In the genomic region with DNA sequence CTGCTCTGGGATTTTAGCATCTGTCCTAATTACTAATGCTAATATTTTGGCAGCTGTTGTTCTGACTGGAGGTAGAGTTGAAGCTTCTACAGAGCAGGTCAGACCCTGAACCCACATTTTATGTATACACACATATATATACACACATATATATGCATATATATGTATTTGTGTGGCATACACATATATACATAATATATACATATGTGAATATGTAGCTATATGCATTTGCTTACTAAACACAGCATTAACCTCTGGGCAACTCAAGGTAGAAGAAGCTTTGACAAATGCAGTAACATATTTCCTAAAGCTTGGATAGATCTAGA, we compare ENCODE assay signal across 22 mouse cellular contexts. TPM values are rescaled to one million over a fixed set of nuclear protein-coding genes. Genes with fewer than 3 reads are reported as not detected.
A peak's percentile ranks its signal among the peaks of the same experiment; 100 is the strongest.
DNase-seq lines count a peak whose midpoint lies in the region; ATAC-seq and TF ChIP-seq lines count a peak whose summit lies in the region.
"Had no signal": no experiment of that assay in that cellular context is flagged by ENCODE, and none has a peak within 500 bp of the region (broad histone marks: within the 10 kb centered on the region; RNA-seq: fewer than 3 reads in every experiment).

No protein-coding gene starts in this region.

- no peak overlapping the region for H3K4me3 ChIP-seq in forebrain, embryonic 11.5 days (ENCODE audit: low read depth, low read length)
- H3K4me3 ChIP-seq in forebrain, embryonic 10.5 days = no peak overlapping the region
- H3K4me3 ChIP-seq in forebrain, embryonic 16.5 days (replicated peaks; ENCODE audit: low read length) = no peak overlapping the region
- H3K4me3 ChIP-seq in hindbrain, postnatal 0 days (ENCODE audit: low read length) = no peak overlapping the region
- no peak overlapping the region for H3K4me3 ChIP-seq in neural tube, embryonic 15.5 days (replicated peaks)
- H3K4me3 ChIP-seq: embryonic facial prominence, embryonic 12.5 days; erythroblast, embryonic 14.5 days; layer of hippocampus, adult 2 months; lung, embryonic 15.5 days; midbrain, embryonic 12.5 days had no signal

- H3K4me1 ChIP-seq in forebrain, embryonic 11.5 days (replicated peaks; ENCODE audit: control insufficient read depth, insufficient read depth, low read length) = no peaks in the 10 kb centered on the region
- peaks cover 6% of the 10 kb centered on the region for H3K4me1 ChIP-seq in forebrain, embryonic 10.5 days
- peaks cover 5% of the 10 kb centered on the region; the same call in 1 of the 2 replicates for H3K4me1 ChIP-seq in forebrain, embryonic 16.5 days (replicated peaks; ENCODE audit: control insufficient read depth, insufficient read depth, low read length)
- no peaks in the 10 kb centered on the region for H3K4me1 ChIP-seq in hindbrain, postnatal 0 days (ENCODE audit: insufficient read depth, low read length)
- H3K4me1 ChIP-seq in neural tube, embryonic 15.5 days = peaks cover 6% of the 10 kb centered on the region
- H3K4me1 ChIP-seq: embryonic facial prominence, embryonic 12.5 days; lung, embryonic 15.5 days; midbrain, embryonic 12.5 days had no signal

- TF ChIP-seq CTCF in hindbrain, postnatal 0 days (IDR thresholded peaks at IDR 0.05; ENCODE audit: low read depth) = no peak

- no peaks in the 10 kb centered on the region for H3K36me3 ChIP-seq in forebrain, embryonic 11.5 days (ENCODE audit: control insufficient read depth, insufficient read depth, low read length)
- H3K36me3 ChIP-seq in forebrain, embryonic 10.5 days (replicated peaks) = no peaks in the 10 kb centered on the region
- H3K36me3 ChIP-seq in forebrain, embryonic 16.5 days (ENCODE audit: control insufficient read depth, insufficient read depth) = no peaks in the 10 kb centered on the region
- no peaks in the 10 kb centered on the region for H3K36me3 ChIP-seq in hindbrain, postnatal 0 days (ENCODE audit: insufficient read depth, low read length)
- no peaks in the 10 kb centered on the region for H3K36me3 ChIP-seq in neural tube, embryonic 15.5 days
- H3K36me3 ChIP-seq: embryonic facial prominence, embryonic 12.5 days; lung, embryonic 15.5 days; midbrain, embryonic 12.5 days had no signal

- no peak for DNase-seq in forebrain, embryonic 11.5 days (ENCODE audit: low spot score)
- DNase-seq in forebrain, embryonic 10.5 days (ENCODE audit: extremely low spot score, low spot score) = no peak
- no peak for DNase-seq in hindbrain, postnatal 0 days (ENCODE audit: low spot score)
- no peak for DNase-seq in c-Kit-positive CD71-positive TER-119-positive erythroid progenitor cells, embryonic 14.5 days (ENCODE audit: low spot score)
- DNase-seq: adrenal gland, postnatal 14 days; cerebellum, adult 11 months; gastrocnemius, postnatal 36 days; kidney, adult 2 months; kidney, postnatal 10 days; lung, postnatal 4 days had no signal

- H3K9me3 ChIP-seq in forebrain, embryonic 11.5 days (ENCODE audit: control insufficient read depth, low read length) = no peaks in the 10 kb centered on the region
- no peaks in the 10 kb centered on the region for H3K9me3 ChIP-seq in forebrain, embryonic 10.5 days
- H3K9me3 ChIP-seq in forebrain, embryonic 16.5 days (ENCODE audit: control insufficient read depth, low read length) = no peaks in the 10 kb centered on the region
- H3K9me3 ChIP-seq in hindbrain, postnatal 0 days (ENCODE audit: low read length) = no peaks in the 10 kb centered on the region
- no peaks in the 10 kb centered on the region for H3K9me3 ChIP-seq in neural tube, embryonic 15.5 days (replicated peaks)
- H3K9me3 ChIP-seq: embryonic facial prominence, embryonic 12.5 days; lung, embryonic 15.5 days; midbrain, embryonic 12.5 days had no signal

- ATAC-seq in forebrain, embryonic 11.5 days (replicated peaks; ENCODE audit: low FRiP score) = 0 out of 2 replicates have a peak, but pooled peaks have one; percentile 15
- ATAC-seq in forebrain, embryonic 16.5 days = no peak
- no peak; the same call in 1 of the 2 replicates for ATAC-seq in hindbrain, postnatal 0 days
- ATAC-seq in neural tube, embryonic 15.5 days (ENCODE audit: low FRiP score) = peak; percentile 49
- ATAC-seq in megakaryocyte, adult 5-6 weeks (ENCODE audit: poor library complexity, severe bottlenecking) = no peak
- ATAC-seq in CD4-positive, CD25-positive, alpha-beta regulatory T cell, adult 4 months = no peak
- ATAC-seq: activated CD4-positive, CD25-positive, alpha-beta regulatory T cell, adult 4 months had no signal

- H3K27me3 ChIP-seq in forebrain, embryonic 11.5 days (ENCODE audit: control insufficient read depth, insufficient read depth, low read length) = no peaks in the 10 kb centered on the region
- no peaks in the 10 kb centered on the region for H3K27me3 ChIP-seq in forebrain, embryonic 10.5 days (ENCODE audit: poor library complexity, severe bottlenecking)
- no peaks in the 10 kb centered on the region for H3K27me3 ChIP-seq in forebrain, embryonic 16.5 days (replicated peaks; ENCODE audit: control insufficient read depth, insufficient read depth, low read length)
- H3K27me3 ChIP-seq in hindbrain, postnatal 0 days (ENCODE audit: insufficient read depth, low read length) = no peaks in the 10 kb centered on the region
- H3K27me3 ChIP-seq in neural tube, embryonic 15.5 days (replicated peaks) = no peaks in the 10 kb centered on the region
- H3K27me3 ChIP-seq: embryonic facial prominence, embryonic 12.5 days; lung, embryonic 15.5 days; midbrain, embryonic 12.5 days had no signal

- H3K9ac ChIP-seq in forebrain, embryonic 11.5 days (ENCODE audit: low read length) = no peak overlapping the region
- H3K9ac ChIP-seq in forebrain, embryonic 16.5 days (replicated peaks; ENCODE audit: low read depth, low read length) = no peak overlapping the region
- no peak overlapping the region for H3K9ac ChIP-seq in hindbrain, postnatal 0 days (replicated peaks; ENCODE audit: low read length)
- H3K9ac ChIP-seq in neural tube, embryonic 15.5 days (replicated peaks) = no peak overlapping the region
- H3K9ac ChIP-seq: embryonic facial prominence, embryonic 12.5 days; liver, embryonic 14.5 days; lung, embryonic 15.5 days; midbrain, embryonic 12.5 days had no signal

- no peak overlapping the region for H3K27ac ChIP-seq in forebrain, embryonic 11.5 days (ENCODE audit: low read depth, low read length)
- H3K27ac ChIP-seq in forebrain, embryonic 10.5 days = no peak overlapping the region
- peak overlapping the region; percentile 60 for H3K27ac ChIP-seq in forebrain, embryonic 16.5 days (ENCODE audit: low read length)
- H3K27ac ChIP-seq in hindbrain, postnatal 0 days = 0 out of 2 replicates have a peak overlapping the region, but pooled peaks have one; percentile 59
- peak overlapping the region; percentile 78 for H3K27ac ChIP-seq in neural tube, embryonic 15.5 days (replicated peaks)
- H3K27ac ChIP-seq: embryonic facial prominence, embryonic 12.5 days; layer of hippocampus, adult 2 months; liver, embryonic 14.5 days; lung, embryonic 15.5 days; stomach, postnatal 0 days had no signal

- H3K4me2 ChIP-seq in forebrain, embryonic 11.5 days (ENCODE audit: low read depth, low read length, severe bottlenecking) = no peak overlapping the region
- no peak overlapping the region; the same call in 1 of the 2 replicates for H3K4me2 ChIP-seq in forebrain, embryonic 16.5 days (ENCODE audit: low read length)
- H3K4me2 ChIP-seq in hindbrain, postnatal 0 days (ENCODE audit: low read depth, low read length) = no peak overlapping the region
- H3K4me2 ChIP-seq in neural tube, embryonic 15.5 days = peak overlapping the region; percentile 42
- H3K4me2 ChIP-seq: embryonic facial prominence, embryonic 12.5 days; lung, embryonic 15.5 days; midbrain, embryonic 12.5 days had no signal

RNA-seq across cellular contexts. Expression of gene Cadps, which starts 54.4 kb away (rescaled TPM):
- polyA plus RNA-seq in forebrain, embryonic 11.5 days (2014; fragmentation: Nextera tagmentation; extraction: Ambion mirVana) = 12.1 TPM in 2 replicates
- 2.0 and 2.8 TPM in 2 replicates for polyA plus RNA-seq in forebrain, embryonic 10.5 days (2016; fragmentation: Nextera tagmentation; extraction: Ambion mirVana)
- 28.7 and 30.3 TPM in 2 replicates for polyA plus RNA-seq in forebrain, embryonic 16.5 days (2015; fragmentation: Nextera tagmentation; extraction: Ambion mirVana)
- total RNA-seq in hindbrain, postnatal 0 days (2014; rRNA removed) = 176 and 190 TPM in 2 replicates
- polyA plus RNA-seq in hindbrain, postnatal 0 days (2015; fragmentation: Nextera tagmentation; extraction: Ambion mirVana) = 31.1 and 33.4 TPM in 2 replicates
- polyA plus RNA-seq in neural tube, embryonic 15.5 days (2015; fragmentation: Nextera tagmentation; extraction: Ambion mirVana) = 35.4 and 44.1 TPM in 2 replicates
- not detected in 2 replicates for total RNA-seq in megakaryocyte, adult 5-6 weeks (2015)
- not detected in 2 replicates for total RNA-seq in megakaryocyte, adult 5-6 weeks (2017)
- polyA plus RNA-seq in CD4-positive, CD25-positive, alpha-beta regulatory T cell, adult 4 months (2017; shearing (Covaris generic)) = under 1 TPM in 1 of 2 experiments, not detected in 1; 0.38 TPM
- total RNA-seq: gastrocnemius, postnatal 36 days had no signal
- polyA plus RNA-seq: erythroblast, embryonic 14.5 days had no signal

Comparison
In these comparisons a context has a peak if more than half of its experiments do, and no peak if none do; other contexts are left out.
1. ATAC-seq: peak in forebrain, embryonic 11.5 days (single experiment) and neural tube, embryonic 15.5 days (single experiment); none in forebrain, embryonic 16.5 days (single experiment), hindbrain, postnatal 0 days (single experiment), megakaryocyte, adult 5-6 weeks (single experiment) and CD4-positive, CD25-positive, alpha-beta regulatory T cell, adult 4 months (single experiment).
2. H3K27ac ChIP-seq: peak in forebrain, embryonic 16.5 days (single experiment), hindbrain, postnatal 0 days (single experiment) and neural tube, embryonic 15.5 days (single experiment); none in forebrain, embryonic 11.5 days (single experiment) and forebrain, embryonic 10.5 days (single experiment).